Mouse (Mus musculus) hindbrain, embryonic 15.5 days (tissue): Measurements from ENCODE around the gene Cntd1. TPM values are rescaled to one million over a fixed set of nuclear protein-coding genes. Genes with fewer than 3 reads are reported as not detected.
A peak's percentile ranks its signal among the peaks of the same experiment; 100 is the strongest.

Experiments used
- ATAC-seq: fragments of 200-750 bp; cut with Nextera tagmentation; 2 replicates; pipeline ENCODE4 v1.8.0; 2017; ENCODE audit warnings: low read depth, moderate number of reproducible peaks, moderate TSS enrichment; ENCODE audit not compliant: low FRiP score
- H3K27ac ChIP-seq: fragments of 300-500 bp; sonication (generic); replicated peaks from 2 replicates; pipeline ENCODE4 v1.5.1; 2015; ENCODE audit warnings: mild to moderate bottlenecking, inconsistent platforms
- H3K27me3 ChIP-seq: fragments of 300-500 bp; sonication (generic); 2 replicates; pipeline ENCODE4 v1.6.1; 2015; ENCODE audit warnings: control low read depth, inconsistent platforms
- H3K36me3 ChIP-seq: fragments of 300-500 bp; sonication (generic); 2 replicates; pipeline ENCODE4 v1.6.1; 2015; ENCODE audit warnings: control low read depth, inconsistent platforms
- H3K4me1 ChIP-seq: fragments of 300-500 bp; sonication (generic); replicated peaks from 2 replicates; pipeline ENCODE4 v1.6.1; 2015; ENCODE audit warnings: control low read depth, inconsistent platforms
- H3K4me2 ChIP-seq: fragments of 300-500 bp; sonication (generic); 2 replicates; pipeline ENCODE4 v1.6.1; 2015; ENCODE audit warnings: moderate library complexity, mild to moderate bottlenecking, inconsistent platforms
- H3K4me3 ChIP-seq: fragments of 300-500 bp; sonication (generic); 2 replicates; pipeline ENCODE4 v1.5.1; 2015; ENCODE audit warnings: mild to moderate bottlenecking, inconsistent platforms
- H3K9ac ChIP-seq: fragments of 300-500 bp; sonication (generic); 2 replicates; pipeline ENCODE4 v1.6.1; 2015; ENCODE audit warnings: inconsistent platforms
- H3K9me3 ChIP-seq: fragments of 300-500 bp; sonication (generic); 2 replicates; pipeline ENCODE4 v1.6.1; 2016; ENCODE audit warnings: control low read depth, inconsistent platforms
- WGBS: fragments of 180-500 bp; shearing (Covaris S2); methylation state at CpG from one replicate; pipeline ENCODE4 v1.1.7; 2015; 5-methylcytosine and 5-hydroxymethylcytosine counted together
- polyA plus RNA-seq: library from polyadenylated mRNA; unstranded; fragments of >200 nt; fragmentation: Nextera tagmentation; extraction: Ambion mirVana; gene quantifications from 2 replicates; pipeline ENCODE4 v1.2.1, GENCODE M21; 2015

The Cntd1 gene
- polyA plus RNA-seq, 1 experiment from 2014 or later: 1.2 TPM

- Histone ChIP-seq H3K4me1 (no peaks in the 10 kb centered on the region), H3K9me3 (no peaks in the 10 kb centered on the region), H3K4me2 (no peak overlapping the region), H3K36me3 (no peaks in the 10 kb centered on the region), H3K27me3 (no peaks in the 10 kb centered on the region), H3K9ac (no peak overlapping the region), H3K4me3 (no peak overlapping the region), H3K27ac (0 out of 2 replicates have a peak overlapping the region, but pooled peaks have one; percentile 15)
- 63% methylated on average over 5 of the region's 5 CpGs for WGBS
- no peak for ATAC-seq
These were observed 40.7 kb upstream of the Cntd1 start for GRCm38 (mm10) chr11:101238071-101238647.

- Histone ChIP-seq H3K9me3 (no peaks in the 10 kb centered on the region), H3K9ac (no peak overlapping the region), H3K27ac (no peak overlapping the region), H3K4me1 (peaks cover 16% of the 10 kb centered on the region), H3K27me3 (peaks cover 34% of the 10 kb centered on the region), H3K36me3 (no peaks in the 10 kb centered on the region), H3K4me3 (no peak overlapping the region), H3K4me2 (peak overlapping the region; percentile 99; the same call in 1 of the 2 replicates)
- no peak for ATAC-seq
- WGBS: 41% methylated on average over 4 of the region's 4 CpGs
These were observed 33.7 kb upstream of the Cntd1 start for GRCm38 (mm10) chr11:101245071-101245470.

DNA sequence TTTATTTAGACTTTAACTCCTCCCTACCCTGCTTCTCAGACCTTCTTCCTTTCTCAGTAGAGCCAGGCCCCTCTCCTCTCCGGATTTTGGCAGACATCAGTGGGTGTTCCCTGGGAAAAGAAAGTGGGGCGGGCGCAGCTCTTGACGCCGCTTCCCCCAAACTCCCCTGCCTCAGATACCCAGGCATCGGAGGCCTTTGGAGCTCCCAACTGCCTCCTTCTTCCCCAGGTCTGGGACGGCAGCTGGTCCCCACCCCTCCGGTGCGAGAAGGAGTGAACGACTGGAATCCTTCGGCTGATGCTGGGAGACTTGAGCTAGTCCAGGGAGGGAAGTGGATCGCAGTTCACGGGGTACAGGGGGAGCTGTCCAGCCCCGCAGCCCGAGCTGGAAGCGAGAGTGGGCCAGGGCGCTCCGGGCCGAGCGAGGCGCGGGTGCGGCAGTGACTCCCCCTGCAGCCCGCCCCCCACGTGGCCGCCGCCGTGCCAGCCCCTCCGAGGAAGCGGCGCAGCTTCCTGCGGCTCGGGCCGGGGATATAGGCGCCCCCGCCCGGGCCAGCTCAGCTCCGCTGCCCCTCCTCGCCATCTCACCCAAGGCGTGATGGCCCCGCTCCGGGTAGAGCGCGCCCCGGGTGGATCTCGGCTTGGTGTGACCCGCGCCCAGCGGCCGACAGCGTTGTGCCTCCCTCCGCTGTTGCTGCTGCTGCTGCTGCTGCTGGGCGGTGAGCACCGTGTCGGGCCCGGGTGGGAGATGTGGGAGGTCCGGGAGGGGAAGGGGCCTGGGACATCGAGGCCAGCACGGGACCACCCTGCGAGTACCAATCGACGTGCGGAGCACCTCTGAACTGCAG lies 32.7 kb upstream of the Cntd1 start, which contains the start of gene Ramp2:
TSS of gene Ramp2 (plus strand) at position 174 of the 847 bp plus-strand sequence.
- peak; percentile 81 for ATAC-seq
- no peaks in the 10 kb centered on the region for H3K9me3 ChIP-seq
- H3K27ac ChIP-seq: peak within 1 kb of the TSS; percentile 73
- H3K4me1 ChIP-seq: peaks cover 16% of the 10 kb centered on the region
- H3K4me2 ChIP-seq: peak within 1 kb of the TSS; percentile 99
- WGBS: under 1% methylated on average over 42 of the region's 63 CpGs
- H3K4me3 ChIP-seq: peak within 1 kb of the TSS; percentile 67
- H3K27me3 ChIP-seq: peaks cover 34% of the 10 kb centered on the region
- H3K9ac ChIP-seq: peak within 1 kb of the TSS; percentile 82
- no peaks in the 10 kb centered on the region for H3K36me3 ChIP-seq

GRCm38 (mm10) chr11:101246702-101247012 lies 32.2 kb upstream of the Cntd1 start:
- Histone ChIP-seq H3K9me3 (no peaks in the 10 kb centered on the region), H3K9ac (peak overlapping the region; percentile 82), H3K27me3 (peaks cover 34% of the 10 kb centered on the region), H3K4me1 (peaks cover 16% of the 10 kb centered on the region), H3K4me3 (peak overlapping the region; percentile 67), H3K36me3 (no peaks in the 10 kb centered on the region), H3K4me2 (peak overlapping the region; percentile 99), H3K27ac (peak overlapping the region; percentile 73)
- 0 out of 2 replicates have a peak, but pooled peaks have one; percentile 36 for ATAC-seq
- WGBS: 3% methylated on average over 7 of the region's 7 CpGs

GRCm38 (mm10) chr11:101247521-101248030 lies 31.2 kb upstream of the Cntd1 start:
- Histone ChIP-seq H3K4me1 (peaks cover 18% of the 10 kb centered on the region), H3K27ac (no peak overlapping the region), H3K27me3 (peaks cover 34% of the 10 kb centered on the region), H3K4me3 (peak overlapping the region; percentile 67), H3K9me3 (no peaks in the 10 kb centered on the region), H3K9ac (no peak overlapping the region), H3K36me3 (no peaks in the 10 kb centered on the region), H3K4me2 (peak overlapping the region; percentile 99)
- ATAC-seq: no peak
- 82% methylated on average over 6 of the region's 6 CpGs for WGBS

DNA sequence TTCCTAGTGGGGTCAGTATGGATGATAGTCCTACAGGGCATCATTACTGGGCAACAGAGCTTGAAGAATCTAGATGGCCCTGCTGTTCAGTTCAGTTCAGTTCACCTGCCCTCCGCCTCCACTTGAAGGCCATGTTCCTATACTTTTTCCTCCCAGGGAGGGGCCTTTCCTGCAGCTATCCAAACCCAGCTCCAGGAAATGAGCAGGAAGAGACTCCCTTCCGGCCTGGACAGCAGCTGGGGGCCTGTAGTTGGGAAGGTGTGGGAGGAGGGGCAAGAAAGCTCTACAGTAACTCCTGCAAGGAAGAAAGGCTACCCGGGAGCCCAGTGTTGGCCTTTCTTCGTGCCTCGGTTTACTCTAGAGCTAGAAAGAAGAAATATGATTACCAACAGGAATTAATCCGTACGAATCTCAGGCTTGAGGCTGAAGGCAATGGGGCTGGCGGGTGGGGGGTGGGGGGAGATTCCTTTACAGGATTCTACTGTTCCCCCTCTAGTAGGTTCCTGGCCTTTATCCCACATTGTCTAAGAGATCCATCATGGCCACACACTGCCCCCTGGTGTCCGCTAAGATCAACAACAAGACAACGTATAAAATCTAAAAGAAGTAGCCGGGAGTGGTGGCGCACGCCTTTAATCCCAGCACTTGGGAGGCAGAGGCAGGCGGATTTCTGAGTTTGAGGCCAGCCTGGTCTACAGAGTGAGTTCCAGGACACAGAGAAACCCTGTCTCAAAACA lies 30.4 kb upstream of the Cntd1 start:
- Histone ChIP-seq H3K27ac (no peak overlapping the region), H3K9ac (no peak overlapping the region), H3K4me3 (no peak overlapping the region), H3K36me3 (no peaks in the 10 kb centered on the region), H3K9me3 (no peaks in the 10 kb centered on the region), H3K4me1 (peaks cover 25% of the 10 kb centered on the region), H3K4me2 (no peak overlapping the region), H3K27me3 (peaks cover 34% of the 10 kb centered on the region)
- WGBS: 34% methylated on average over 14 of the region's 14 CpGs
- no peak for ATAC-seq

GRCm38 (mm10) chr11:101251031-101251430 lies 27.8 kb upstream of the Cntd1 start:
- Histone ChIP-seq H3K9ac (no peak overlapping the region), H3K36me3 (no peaks in the 10 kb centered on the region), H3K4me3 (no peak overlapping the region), H3K9me3 (no peaks in the 10 kb centered on the region), H3K4me1 (peaks cover 27% of the 10 kb centered on the region), H3K4me2 (no peak overlapping the region), H3K27ac (no peak overlapping the region), H3K27me3 (peaks cover 14% of the 10 kb centered on the region)
- WGBS: 75% methylated on average over 2 of the region's 2 CpGs
- ATAC-seq: no peak

GRCm38 (mm10) chr11:101252941-101253340 lies 25.9 kb upstream of the Cntd1 start:
- Histone ChIP-seq H3K27ac (peak overlapping the region; percentile 89), H3K4me2 (peak overlapping the region; percentile 90), H3K4me3 (peak overlapping the region; percentile 89), H3K27me3 (0 out of 2 replicates have a peak, but pooled peaks cover 4% of the 10 kb centered on the region), H3K9ac (peak overlapping the region; percentile 88), H3K36me3 (0 out of 2 replicates have a peak, but pooled peaks cover 5% of the 10 kb centered on the region), H3K9me3 (no peaks in the 10 kb centered on the region), H3K4me1 (peaks cover 20% of the 10 kb centered on the region)
- no peak for ATAC-seq
- WGBS: 10% methylated on average over 7 of the region's 7 CpGs

DNA sequence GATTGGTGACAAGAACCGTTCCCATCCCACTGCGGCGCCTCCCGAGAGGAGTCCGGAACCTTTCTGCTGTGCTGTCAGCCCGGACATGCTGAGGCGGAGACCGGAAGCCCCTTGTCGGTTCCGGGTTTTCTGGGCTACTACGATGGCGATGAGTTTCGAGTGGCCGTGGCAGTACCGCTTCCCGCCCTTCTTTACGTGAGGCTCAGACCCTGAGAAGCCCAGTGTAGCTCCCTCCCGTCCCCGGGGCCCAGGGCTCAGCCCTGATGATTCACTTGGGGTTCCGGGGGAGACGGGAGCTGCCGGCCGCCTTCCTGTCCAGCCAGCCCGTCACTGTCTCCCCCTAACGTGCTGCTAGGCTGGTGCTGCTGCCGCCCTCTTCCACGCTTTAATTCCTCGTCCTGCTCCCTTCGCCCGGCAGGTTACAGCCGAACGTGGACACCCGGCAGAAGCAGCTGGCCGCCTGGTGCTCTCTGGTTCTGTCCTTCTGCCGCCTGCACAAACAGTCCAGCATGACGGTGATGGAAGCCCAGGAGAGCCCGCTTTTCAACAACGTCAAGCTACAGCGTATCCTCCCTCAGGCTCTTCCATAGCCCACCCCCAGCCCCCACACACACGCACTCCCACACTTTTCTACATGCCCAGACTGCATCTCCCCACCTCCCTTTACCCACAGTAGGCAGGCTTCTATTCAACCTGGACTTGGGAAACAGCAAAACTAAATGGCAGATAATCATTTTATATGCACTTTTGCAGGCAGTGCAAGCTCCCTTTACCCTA lies 25.0 kb upstream of the Cntd1 start, which contains the start of gene Vps25:
TSS of gene Vps25 (plus strand) at position 95 of the 777 bp plus-strand sequence.
- peak; percentile 90 for ATAC-seq
- under 1% methylated on average over 40 of the region's 40 CpGs for WGBS

GRCm38 (mm10) chr11:101255826-101256775 lies 22.7 kb upstream of the Cntd1 start:
- H3K4me2 ChIP-seq: no peak overlapping the region
- H3K4me1 ChIP-seq: peaks cover 36% of the 10 kb centered on the region
- 89% methylated on average over 13 of the region's 13 CpGs for WGBS
- H3K27me3 ChIP-seq: peaks cover 9% of the 10 kb centered on the region
- ATAC-seq: no peak
- no peak overlapping the region for H3K9ac ChIP-seq
- H3K36me3 ChIP-seq: 0 out of 2 replicates have a peak, but pooled peaks cover 5% of the 10 kb centered on the region
- no peaks in the 10 kb centered on the region for H3K9me3 ChIP-seq
- no peak overlapping the region for H3K4me3 ChIP-seq
- no peak overlapping the region for H3K27ac ChIP-seq

More for the DNA sequence above, 25.0 kb upstream of the Cntd1 start, which contains the start of gene Vps25:
- Histone ChIP-seq H3K27me3 (no peaks in the 10 kb centered on the region), H3K9ac (peak within 1 kb of the TSS; percentile 88), H3K27ac (peak within 1 kb of the TSS; percentile 89), H3K9me3 (no peaks in the 10 kb centered on the region), H3K4me1 (peaks cover 20% of the 10 kb centered on the region), H3K4me3 (peak within 1 kb of the TSS; percentile 89), H3K36me3 (0 out of 2 replicates have a peak, but pooled peaks cover 5% of the 10 kb centered on the region), H3K4me2 (peak within 1 kb of the TSS; percentile 90)
